Mouse (Mus musculus) c-Kit-positive CD71-positive TER-119-positive erythroid progenitor cells, embryonic 14.5 days (primary cell): Measurements from ENCODE around the gene Jak1.

Experiments used
- DNase-seq: peaks from one replicate; pipeline ENCODE4 v3.0.0-alpha.2; 2013; ENCODE audit warnings: low spot score

Jak1 gene

DNA sequence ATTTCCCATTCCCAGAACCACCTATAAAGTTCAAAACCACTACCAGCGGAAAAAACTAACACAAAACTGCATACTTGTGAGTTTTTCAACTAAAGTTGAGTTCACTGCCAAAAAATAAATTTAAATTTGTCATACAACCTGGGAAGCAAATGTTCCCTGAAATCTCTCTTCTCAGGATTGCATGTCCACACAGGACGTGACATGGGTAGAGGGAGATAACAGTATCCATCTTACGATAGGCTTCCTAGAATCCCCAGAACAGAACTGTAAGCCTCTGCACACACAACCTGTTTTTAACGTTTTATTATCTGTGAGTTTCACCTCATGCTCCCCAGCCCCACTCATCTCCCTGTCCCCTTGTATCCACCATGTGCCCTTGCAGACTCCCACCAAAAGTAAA lies 26.5 kb downstream of the Jak1 start:
- DNase-seq, result no peak

DNA sequence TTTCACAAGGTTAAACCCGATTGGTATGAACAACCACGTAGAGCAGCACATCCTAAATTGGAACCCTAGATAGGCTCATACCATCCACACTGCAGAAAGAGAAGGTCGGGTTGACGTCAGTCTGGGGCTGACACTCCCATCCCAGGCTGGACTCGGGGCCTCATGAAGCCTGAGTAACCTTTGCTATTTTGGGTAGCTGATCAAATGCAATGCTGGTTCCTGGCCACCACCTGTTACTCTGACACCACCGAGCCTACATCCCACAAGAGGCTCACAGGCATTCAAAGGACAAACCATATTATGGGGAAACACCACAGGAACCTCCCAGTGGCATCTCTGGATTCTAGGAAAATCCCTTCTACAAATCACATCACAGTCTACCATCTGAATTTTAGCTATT lies 28.3 kb downstream of the Jak1 start:
- DNase-seq, result no peak

DNA sequence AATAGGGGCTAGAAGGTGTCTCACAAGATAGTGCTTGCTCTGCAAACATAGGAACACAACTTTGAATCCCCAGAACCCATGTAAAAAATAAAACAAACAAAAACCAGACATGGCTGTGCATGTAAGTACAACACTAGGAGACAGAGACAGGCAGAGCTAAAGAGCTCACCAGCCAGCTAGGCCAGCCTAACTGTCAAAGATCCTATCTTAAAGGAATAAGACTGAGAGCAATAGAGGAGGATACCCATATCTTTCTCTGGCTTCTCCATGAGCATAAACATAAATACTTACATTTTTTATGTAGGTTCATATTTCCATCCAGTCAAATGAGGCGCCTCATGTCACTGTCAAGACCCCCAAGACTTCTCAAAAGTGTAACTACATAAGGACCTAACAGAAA lies 29.1 kb downstream of the Jak1 start:
- DNase-seq, result no peak

- no peak for DNase-seq
Measured at GRCm38 (mm10) chr4:101234753-101235152, 30.3 kb downstream of the Jak1 start.

- DNase-seq, result no peak
Measured at GRCm38 (mm10) chr4:101234332-101234731, 30.8 kb downstream of the Jak1 start.

- DNase-seq, result no peak
Measured at GRCm38 (mm10) chr4:101230621-101231020, 34.5 kb downstream of the Jak1 start.

- no peak for DNase-seq
Measured at GRCm38 (mm10) chr4:101227398-101227797, 37.7 kb downstream of the Jak1 start.

- DNase-seq, result no peak
Measured at GRCm38 (mm10) chr4:101225984-101226383, 39.1 kb downstream of the Jak1 start.

DNA sequence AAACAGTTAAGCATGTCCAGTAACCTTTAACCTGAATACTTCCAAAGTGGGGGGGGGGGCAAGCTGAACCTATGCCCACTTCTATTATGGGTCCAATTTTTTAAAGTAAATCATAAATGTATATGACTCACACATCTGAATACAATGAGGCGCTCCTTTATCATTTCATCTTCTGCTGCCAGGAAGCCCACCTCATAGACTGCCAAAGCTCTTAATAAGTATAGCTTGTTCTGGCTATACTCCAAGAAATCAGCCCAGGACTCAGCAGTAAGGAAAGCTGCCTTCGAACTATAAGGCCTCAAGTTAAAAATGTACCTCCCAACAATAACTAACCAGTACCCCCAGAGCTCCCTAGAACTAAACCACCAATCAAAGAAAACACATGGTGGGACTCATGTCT lies 44.1 kb downstream of the Jak1 start:
- no peak for DNase-seq

DNA sequence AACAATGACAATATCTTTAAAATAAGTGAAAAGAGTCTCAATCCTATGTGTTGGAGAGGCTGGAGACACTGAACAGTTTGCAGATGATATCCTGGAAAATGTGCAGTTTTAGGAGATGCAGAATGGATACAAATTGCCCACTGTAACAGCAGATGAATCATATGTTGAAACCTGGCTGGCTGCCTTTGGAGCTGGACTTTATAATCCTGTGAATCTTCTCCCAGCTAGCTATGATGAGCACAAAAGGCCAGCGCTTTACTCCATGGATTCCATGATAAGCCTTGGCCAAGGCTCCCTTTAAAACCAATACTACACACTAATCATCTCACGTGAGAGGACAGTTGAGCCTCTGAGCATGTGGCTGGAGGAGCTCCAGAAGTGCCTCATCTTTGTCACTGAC lies 45.2 kb downstream of the Jak1 start:
- no peak for DNase-seq

DNA sequence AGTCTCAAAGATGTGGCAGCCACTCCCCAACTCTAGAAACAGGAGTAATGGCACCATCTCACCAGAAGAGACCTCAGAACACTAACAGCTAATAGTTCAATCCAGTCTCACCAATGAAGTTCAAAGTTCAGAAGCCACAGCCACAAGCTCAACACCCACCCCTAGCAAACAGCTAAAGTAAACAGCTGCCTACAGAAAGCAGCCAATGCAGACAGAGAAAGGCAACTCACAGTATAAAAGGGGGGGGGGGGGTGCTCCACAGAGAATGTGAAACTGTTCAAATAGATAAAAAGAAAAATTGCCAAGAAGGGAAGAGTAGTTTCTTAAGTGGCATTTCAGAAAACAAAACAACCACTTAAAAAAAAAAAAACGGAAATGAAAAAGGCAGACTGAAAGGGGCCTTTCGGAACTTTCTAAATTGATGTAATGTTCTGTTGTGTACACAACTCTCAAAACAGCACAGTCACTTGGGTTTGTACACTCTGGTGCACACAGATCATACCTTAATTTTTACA lies 48.0 kb downstream of the Jak1 start:
- no peak for DNase-seq

DNA sequence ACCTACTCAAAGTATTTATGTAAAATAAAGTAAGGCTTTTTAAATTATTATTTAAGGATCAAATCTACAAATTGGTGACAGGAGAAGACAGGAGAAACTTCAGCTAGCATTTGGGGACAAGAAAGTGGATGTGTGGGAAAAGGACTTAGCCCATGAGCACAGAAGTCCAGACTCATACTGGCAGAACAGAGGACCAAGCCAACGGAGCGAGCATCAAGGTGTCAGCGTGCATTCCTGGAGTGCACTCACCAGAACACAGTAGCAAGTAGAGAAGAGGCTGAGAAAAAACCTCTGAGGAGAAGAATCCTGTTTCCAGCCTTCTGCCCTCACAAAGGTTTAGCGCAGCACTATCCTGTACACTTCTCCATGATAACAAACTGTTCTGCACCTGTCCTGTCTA lies 48.8 kb downstream of the Jak1 start:
- no peak for DNase-seq

DNA sequence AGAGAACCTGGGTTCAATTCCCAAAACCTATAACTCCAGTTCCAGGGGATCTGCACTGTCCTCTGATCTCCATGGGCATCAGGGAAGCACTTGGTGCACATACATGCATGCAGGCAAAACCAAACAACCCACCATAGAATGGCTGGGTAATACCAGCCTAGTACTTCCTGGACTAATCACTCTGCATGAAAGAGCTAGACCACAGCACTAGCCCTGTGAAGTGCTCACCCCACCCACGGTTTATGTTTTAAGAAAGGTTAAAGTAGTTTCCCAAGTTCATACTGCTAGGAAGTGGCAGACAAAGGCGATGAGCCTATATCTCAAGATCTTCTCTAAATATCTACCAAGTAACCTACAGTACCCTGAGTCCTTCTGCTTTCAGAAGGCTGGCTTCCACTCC lies 51.6 kb downstream of the Jak1 start:
- DNase-seq, result no peak

- DNase-seq, result no peak
Measured at GRCm38 (mm10) chr4:101207492-101207891, 57.6 kb downstream of the Jak1 start.

GRCm38 (mm10) chr4:101203518-101203917 lies 61.6 kb downstream of the Jak1 start:
- DNase-seq, result no peak

- no peak for DNase-seq
Measured at GRCm38 (mm10) chr4:101202626-101203025, 62.5 kb downstream of the Jak1 start.

- no peak for DNase-seq
Measured at GRCm38 (mm10) chr4:101199433-101200081, 65.5 kb downstream of the Jak1 start.

- no peak for DNase-seq
Measured at GRCm38 (mm10) chr4:101198333-101198732, 66.7 kb downstream of the Jak1 start.

DNA sequence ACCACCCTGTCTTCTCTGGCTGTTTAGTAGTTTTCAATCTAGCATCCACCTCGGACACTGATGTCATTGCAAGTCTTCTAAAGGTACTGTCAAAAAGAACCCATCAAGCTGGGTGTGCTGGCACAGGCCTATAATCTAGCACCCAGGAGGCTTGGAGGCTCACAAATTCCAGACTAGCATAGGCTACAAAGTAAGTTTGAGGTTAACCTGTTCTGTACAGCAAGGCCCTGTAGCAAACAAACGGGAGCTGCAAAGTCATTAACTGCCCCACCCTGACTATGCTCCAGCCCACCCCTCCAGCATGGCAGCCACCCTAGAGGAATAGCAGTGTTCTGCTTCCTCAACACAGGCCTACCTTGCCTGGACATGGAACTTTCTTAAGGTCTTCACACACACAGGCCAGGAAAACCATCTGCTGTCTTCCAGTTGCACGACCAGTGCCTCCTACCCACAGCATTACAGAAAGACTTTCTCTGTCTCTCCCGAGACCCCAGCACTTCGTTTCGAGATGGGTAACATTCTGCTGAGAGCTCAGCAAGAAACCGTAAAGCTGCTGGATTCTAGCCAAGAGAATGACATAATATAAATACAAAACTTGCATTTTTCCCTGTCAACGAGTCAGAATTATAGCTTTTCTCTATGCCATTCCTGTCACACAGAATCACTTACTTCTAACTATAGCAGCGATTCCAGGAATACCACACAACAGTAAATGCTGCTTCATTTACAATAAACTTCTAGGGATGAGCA lies 67.5 kb downstream of the Jak1 start:
- no peak for DNase-seq

DNA sequence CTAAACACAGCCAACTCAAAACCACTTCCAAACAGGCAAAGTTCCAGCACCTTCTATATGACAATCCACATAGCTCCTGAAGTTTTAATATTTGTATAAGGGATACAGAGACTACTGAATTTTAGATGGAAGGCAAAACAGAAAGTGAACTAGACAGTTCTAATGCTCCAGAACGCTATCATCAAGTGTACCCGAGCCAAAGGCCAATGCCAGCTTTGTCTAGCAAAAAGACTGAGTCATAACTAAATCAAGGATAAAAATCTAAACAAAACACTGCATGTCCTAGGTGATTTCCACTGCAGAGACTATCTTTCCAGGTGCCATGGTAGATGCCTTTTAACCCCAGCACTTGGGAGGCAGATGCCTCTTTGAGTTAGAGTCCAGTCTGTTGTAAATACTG lies 68.7 kb downstream of the Jak1 start:
- DNase-seq, result no peak

DNA sequence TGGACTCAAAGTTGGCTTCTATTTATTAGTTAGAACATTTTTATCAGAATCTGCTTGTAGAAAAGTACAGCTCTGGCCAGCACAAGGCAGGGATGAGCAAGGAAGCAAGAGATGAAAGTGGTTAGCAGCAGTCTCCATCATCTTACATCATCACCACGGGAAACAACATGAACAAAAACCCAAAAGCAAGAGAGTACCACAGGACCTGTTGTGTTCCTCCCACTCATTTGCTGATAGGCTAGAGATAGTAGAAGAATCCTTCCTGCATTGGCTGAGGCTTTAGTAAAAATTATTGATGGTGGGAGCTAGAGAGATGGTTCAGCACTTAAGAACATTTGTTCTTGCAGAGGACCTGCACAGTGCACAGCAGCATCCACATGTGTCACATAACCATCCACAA lies 70.9 kb downstream of the Jak1 start:
- DNase-seq, result no peak

- peak; percentile 70 for DNase-seq
Measured at GRCm38 (mm10) chr4:101192241-101192976, 72.7 kb downstream of the Jak1 start.

DNA sequence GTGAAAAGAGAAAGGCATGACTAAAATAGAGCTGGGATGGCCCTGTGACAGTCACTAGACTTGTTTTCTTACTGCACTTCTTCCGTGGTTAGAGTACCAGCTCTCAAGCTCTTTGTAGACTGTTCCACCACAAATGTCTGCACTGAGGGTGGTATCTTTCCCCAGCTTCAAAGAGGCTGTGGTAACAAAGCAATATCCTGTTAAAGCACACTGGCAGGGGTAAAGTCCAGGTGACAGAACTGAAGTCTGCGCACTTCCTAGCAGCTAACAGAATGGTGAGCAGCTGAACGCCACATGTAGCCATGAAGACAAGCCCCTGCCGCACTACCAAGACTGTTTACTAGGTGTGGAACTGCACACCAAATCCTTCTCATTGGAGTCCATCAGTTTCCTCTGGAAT lies 77.7 kb downstream of the Jak1 start:
- DNase-seq, result no peak
